Mouse (Mus musculus) CH12.LX (cell line): Measurements from ENCODE around the gene P4ha1. TPM values are rescaled to one million over a fixed set of nuclear protein-coding genes. Genes with fewer than 3 reads are reported as not detected.
A peak's percentile ranks its signal among the peaks of the same experiment; 100 is the strongest.

Experiments
- DNase-seq: peaks from one replicate; pipeline ENCODE4 v3.0.0-alpha.2; 2013; ENCODE audit errors: extremely low read depth
- H3K27ac ChIP-seq: 2 replicates; pipeline ENCODE4 v1.5.1; 2012; ENCODE audit warnings: low read depth, mild to moderate bottlenecking, control low read depth, moderate library complexity; ENCODE audit not compliant: insufficient read depth
- H3K27me3 ChIP-seq: replicated peaks from 2 replicates; pipeline ENCODE3; 2012; ENCODE audit warnings: inconsistent platforms
- H3K36me3 ChIP-seq, 2 experiments: replicated peaks in 1 of 2; 2 replicates each; pipeline versions ENCODE3 to v1.6.1; 2012; ENCODE audit warnings: inconsistent platforms in 1 of 2, low read length in 1 of 2, mild to moderate bottlenecking in 1 of 2, mixed read lengths in 1 of 2, moderate library complexity in 1 of 2; ENCODE audit not compliant: control insufficient read depth in 1 of 2, insufficient read depth in 1 of 2
- H3K4me1 ChIP-seq, 2 experiments: 2 replicates each; pipeline ENCODE4 v1.6.1; 2012; ENCODE audit warnings: inconsistent platforms in 1 of 2, moderate library complexity in 1 of 2; ENCODE audit not compliant: insufficient read depth in 2 of 2, control insufficient read depth in 1 of 2
- H3K4me2 ChIP-seq: 2 replicates; pipeline ENCODE4 v1.6.1; 2012; ENCODE audit warnings: low read depth, mild to moderate bottlenecking, control low read depth; ENCODE audit not compliant: poor library complexity, insufficient read depth, severe bottlenecking
- H3K4me3 ChIP-seq, 3 experiments: fragments of 150-350 bp in 1 of 3; sonication (generic) in 1 of 3; replicated peaks in 1 of 3; 2 replicates each; pipeline versions ENCODE3 to v1.5.1; 2011 to 2012; ENCODE audit warnings: low read depth in 2 of 3, low read length in 2 of 3, mild to moderate bottlenecking in 2 of 3, moderate library complexity in 2 of 3, control low read depth in 1 of 3, improper control_type of control experiment in 1 of 3, inconsistent platforms in 1 of 3, mixed read lengths in 1 of 3; ENCODE audit not compliant: poor library complexity in 1 of 3
- H3K79me2 ChIP-seq: replicated peaks from 2 replicates; pipeline ENCODE4 v1.6.1; 2012; ENCODE audit warnings: mild to moderate bottlenecking, moderate library complexity; ENCODE audit not compliant: control insufficient read depth, poor library complexity, insufficient read depth, severe bottlenecking; ENCODE audit errors: extremely low read depth
- H3K9ac ChIP-seq: 2 replicates; pipeline ENCODE4 v1.6.1; 2012; ENCODE audit warnings: low read depth, mild to moderate bottlenecking, control low read depth, moderate library complexity; ENCODE audit not compliant: insufficient read depth
- H3K9me3 ChIP-seq: replicated peaks from 2 replicates; pipeline ENCODE3; 2012; ENCODE audit warnings: low read length, inconsistent platforms, mixed read lengths
- BHLHE40 ChIP-seq: IDR thresholded peaks from 2 replicates; pipeline ENCODE4 v1.6.1; 2011; ENCODE audit warnings: mild to moderate bottlenecking, low read depth, low read length, improper control_type of control experiment
- CHD1 ChIP-seq: IDR thresholded peaks from 2 replicates; pipeline ENCODE4 v1.6.1; 2012; ENCODE audit warnings: low read depth, low read length, improper control_type of control experiment, inconsistent platforms
- CTCF ChIP-seq, 2 experiments: IDR thresholded peaks in 1 of 2; conservative IDR thresholded peaks in 1 of 2; 2 replicates each; pipeline ENCODE4 v1.5.1; 2011 to 2012; ENCODE audit warnings: low read depth in 2 of 2, low read length in 2 of 2, improper control_type of control experiment in 1 of 2, inconsistent platforms in 1 of 2, mild to moderate bottlenecking in 1 of 2, moderate library complexity in 1 of 2
- ELF1 ChIP-seq: IDR thresholded peaks from 2 replicates; pipeline ENCODE4 v1.6.1; 2014; ENCODE audit warnings: low read depth, mild to moderate bottlenecking, inconsistent platforms, low read length, improper control_type of control experiment
- ETS1 ChIP-seq: conservative IDR thresholded peaks from 2 replicates; pipeline ENCODE4 v1.6.1; 2012; ENCODE audit warnings: low read depth, mild to moderate bottlenecking, inconsistent platforms, low read length, improper control_type of control experiment, moderate library complexity
- HCFC1 ChIP-seq: IDR thresholded peaks from 2 replicates; pipeline ENCODE4 v1.6.1; 2012; ENCODE audit warnings: low read depth, mild to moderate bottlenecking, inconsistent platforms, low read length, improper control_type of control experiment
- IRF4 ChIP-seq: IDR thresholded peaks from 2 replicates; pipeline ENCODE4 v1.6.1; 2014; ENCODE audit warnings: low read depth, mild to moderate bottlenecking, inconsistent platforms, low read length, improper control_type of control experiment
- KAT2A ChIP-seq: IDR thresholded peaks from 2 replicates; pipeline ENCODE4 v1.6.1; 2012; ENCODE audit warnings: low read length, improper control_type of control experiment, inconsistent platforms; ENCODE audit not compliant: insufficient replicate concordance
- MAZ ChIP-seq: IDR thresholded peaks from 2 replicates; pipeline ENCODE4 v1.6.1; 2012; ENCODE audit warnings: low read depth, mild to moderate bottlenecking, inconsistent platforms, low read length, improper control_type of control experiment, moderate library complexity
- MEF2A ChIP-seq: IDR thresholded peaks from 2 replicates; pipeline ENCODE4 v1.6.1; 2014; ENCODE audit warnings: low read depth, mild to moderate bottlenecking, inconsistent platforms, low read length, improper control_type of control experiment, borderline replicate concordance
- MYC ChIP-seq: IDR thresholded peaks from 2 replicates; pipeline ENCODE4 v1.6.1; 2011; ENCODE audit warnings: low read depth, mild to moderate bottlenecking, improper control_type of control experiment, low read length
- NRF1 ChIP-seq: IDR thresholded peaks from 2 replicates; pipeline ENCODE4 v1.6.1; 2014; ENCODE audit warnings: low read depth, mild to moderate bottlenecking, inconsistent platforms, low read length, improper control_type of control experiment, moderate library complexity
- PAX5 ChIP-seq: IDR thresholded peaks from 2 replicates; pipeline ENCODE4 v1.6.1; 2012; ENCODE audit warnings: low read length, inconsistent platforms, mixed read lengths
- POLR2AphosphoS2 ChIP-seq: IDR thresholded peaks from 2 replicates; pipeline ENCODE4 v1.6.1; 2011; ENCODE audit warnings: low read depth, low read length, improper control_type of control experiment
- RAD21 ChIP-seq: IDR thresholded peaks from 2 replicates; pipeline ENCODE4 v1.6.1; 2011; ENCODE audit warnings: low read depth, mild to moderate bottlenecking, low read length, improper control_type of control experiment, moderate library complexity
- SIN3A ChIP-seq: IDR thresholded peaks from 2 replicates; pipeline ENCODE4 v1.6.1; 2012; ENCODE audit warnings: low read length, improper control_type of control experiment, inconsistent platforms
- SMC3 ChIP-seq: IDR thresholded peaks from 2 replicates; pipeline ENCODE4 v1.6.1; 2011; ENCODE audit warnings: low read depth, low read length, improper control_type of control experiment
- UBTF ChIP-seq: IDR thresholded peaks from 2 replicates; pipeline ENCODE4 v1.6.1; 2012; ENCODE audit warnings: low read depth, mild to moderate bottlenecking, inconsistent platforms, low read length, improper control_type of control experiment, moderate library complexity
- USF2 ChIP-seq: conservative IDR thresholded peaks from 2 replicates; pipeline ENCODE4 v1.6.1; 2011; ENCODE audit warnings: low read depth, low read length, improper control_type of control experiment
- dilution Hi-C: fragments of 300-500 bp; cut with MboI; formaldehyde crosslinking; loops from 2 replicates; pipeline ENCODE4 v1.14.3; 2020; ENCODE audit warnings: low sequenced_read_pairs; ENCODE audit not compliant: extremely low pct_unique_long_range_greater_than_20kb, extremely low pct_ligation_motif_present
- in situ Hi-C: fragments of 300-500 bp; cut with MboI; formaldehyde crosslinking; loops from 3 replicates; pipeline ENCODE4 v1.14.3; 2019; ENCODE audit warnings: low sequenced_read_pairs, low pct_ligation_motif_present, low pct_unique_long_range_greater_than_20kb, mixed read lengths
- polyA plus RNA-seq: library from polyadenylated mRNA; unstranded; fragments of >175 nt; gene quantifications from 2 replicates; pipeline ENCODE4 v1.2.1, GENCODE M21; 2012; ENCODE audit warnings: low read depth; ENCODE audit not compliant: insufficient read length
- total RNA-seq, 2 experiments: library from RNA; depleted of rRNA; stranded (reverse); fragments of 300-350 nt in 1 of 2; fragments of >200 nt in 1 of 2; gene quantifications; 2 replicates each; pipeline ENCODE4 v1.2.3; 2012 to 2014

The P4ha1 gene
- total and polyA plus RNA-seq, 3 experiments, result 38.4 to 138 (median 87.2) TPM

- Histone ChIP-seq H3K9ac (no peak overlapping the region), H3K4me2 (no peak overlapping the region), H3K9me3 (no peaks in the 10 kb centered on the region), H3K4me3 (no peak overlapping the region), H3K27me3 (no peaks in the 10 kb centered on the region), H3K27ac (no peak overlapping the region), H3K36me3 (peaks cover 41 to 78% of the 10 kb centered on the region in 2 experiments), H3K79me2 (no peaks in the 10 kb centered on the region), H3K4me1 (peaks cover 0 to 3% of the 10 kb centered on the region in 2 experiments; a peak in 1 of 4 replicates)
- no peak for DNase-seq
- in situ Hi-C loops (no loop called here), dilution Hi-C loops (no loop called here)
- TF ChIP-seq MEF2A (no peak), POLR2AphosphoS2 (no peak), HCFC1 (no peak), CTCF (conservative IDR thresholded peaks at IDR 0.05 in 1 of 2, IDR thresholded peaks at IDR 0.05 in 1 of 2; ENCODE audit: low read depth in 2 of 2, low read length in 2 of 2) (no peak), UBTF (no peak), SIN3A (no peak), USF2 (no peak), MYC (no peak), NRF1 (no peak), BHLHE40 (no peak), PAX5 (no peak), RAD21 (no peak), ETS1 (no peak), KAT2A (no peak), CHD1 (no peak), IRF4 (no peak), SMC3 (no peak)
Measured at GRCm38 (mm10) chr10:59355020-59355419, 31.9 kb downstream of the P4ha1 start.

- Histone ChIP-seq H3K9ac (no peak overlapping the region), H3K27ac (no peak overlapping the region), H3K9me3 (no peaks in the 10 kb centered on the region), H3K79me2 (no peaks in the 10 kb centered on the region), H3K27me3 (no peaks in the 10 kb centered on the region), H3K4me2 (no peak overlapping the region), H3K36me3 (peaks cover 40 to 79% of the 10 kb centered on the region in 2 experiments), H3K4me3 (no peak overlapping the region), H3K4me1 (peaks cover 0 to 3% of the 10 kb centered on the region in 2 experiments; a peak in 1 of 4 replicates)
- TF ChIP-seq ELF1 (no peak), RAD21 (peak; percentile 54), MAZ (no peak), USF2 (no peak), CTCF (conservative IDR thresholded peaks at IDR 0.05 in 1 of 2, IDR thresholded peaks at IDR 0.05 in 1 of 2; ENCODE audit: low read depth in 2 of 2, low read length in 2 of 2) (peak in 1 of 2 experiments; percentile 67; a peak in 2 of 4 replicates), SMC3 (peak; percentile 24)
- dilution Hi-C loops, result no loop called here
- in situ Hi-C loops, result no loop called here
- DNase-seq, result peak; percentile 4
Measured at GRCm38 (mm10) chr10:59358744-59359143, 35.6 kb downstream of the P4ha1 start.
